Mouse (Mus musculus) embryo, embryonic 10.5 days (tissue): ENCODE measurements around the gene Zfp61.

Source experiments
- DNase-seq: peaks from one replicate; pipeline ENCODE4 v3.0.0-alpha.2; 2015; ENCODE audit warnings: low spot score

The Zfp61 gene

DNA sequence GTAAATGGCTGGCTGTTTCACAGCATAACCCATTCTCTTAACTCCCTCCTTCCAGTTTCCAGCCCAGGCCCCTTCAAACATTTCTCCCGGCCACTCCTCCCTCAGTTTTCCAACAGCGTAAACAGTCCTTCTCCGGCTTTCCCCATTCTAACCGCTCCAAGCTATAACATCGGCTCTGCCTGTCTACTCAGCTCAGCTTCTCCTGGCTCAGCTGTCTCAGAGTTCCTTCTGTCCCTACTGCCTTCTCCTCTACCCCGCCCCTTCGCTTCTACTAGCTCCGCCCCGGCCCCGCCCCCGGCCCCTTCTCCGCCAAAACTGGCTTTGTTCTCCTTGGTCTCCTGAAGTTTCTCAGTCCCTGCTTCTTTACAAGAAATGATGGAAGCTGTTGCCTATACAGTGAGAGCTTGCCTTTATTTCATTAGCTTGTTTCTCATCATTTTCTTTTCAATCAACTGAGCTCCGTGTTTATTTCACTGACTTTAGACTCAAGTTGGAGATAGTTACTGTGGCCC lies at the start of gene Zfp61:
Gene Zfp61 (minus strand): TSS at position 462 of the 512 bp plus-strand sequence.
- DNase-seq: peak; percentile 89

DNA sequence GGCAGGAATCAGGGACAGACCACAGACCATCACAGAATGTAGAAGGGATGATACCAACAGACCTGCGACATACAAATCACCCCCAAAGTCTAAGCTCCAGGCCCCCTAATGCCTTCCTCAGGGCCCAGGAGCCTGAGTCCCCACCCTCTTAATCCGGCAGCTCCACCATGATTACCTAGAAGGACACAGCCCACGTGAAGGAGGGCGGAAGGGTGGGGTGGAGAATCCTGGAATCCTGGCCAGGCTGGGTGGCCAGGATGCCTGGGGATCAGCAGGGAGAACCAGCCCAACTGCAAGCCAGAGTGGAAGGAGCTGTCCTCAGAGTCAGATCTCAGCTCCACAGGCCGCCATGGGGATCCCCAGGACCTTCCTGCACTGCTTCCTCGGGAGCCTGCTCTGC lies 47.9 kb upstream of the Zfp61 start, which contains the start of gene Lypd5:
Gene Lypd5 (plus strand): TSS at position 301 of the 400 bp plus-strand sequence.
- DNase-seq: no peak

DNA sequence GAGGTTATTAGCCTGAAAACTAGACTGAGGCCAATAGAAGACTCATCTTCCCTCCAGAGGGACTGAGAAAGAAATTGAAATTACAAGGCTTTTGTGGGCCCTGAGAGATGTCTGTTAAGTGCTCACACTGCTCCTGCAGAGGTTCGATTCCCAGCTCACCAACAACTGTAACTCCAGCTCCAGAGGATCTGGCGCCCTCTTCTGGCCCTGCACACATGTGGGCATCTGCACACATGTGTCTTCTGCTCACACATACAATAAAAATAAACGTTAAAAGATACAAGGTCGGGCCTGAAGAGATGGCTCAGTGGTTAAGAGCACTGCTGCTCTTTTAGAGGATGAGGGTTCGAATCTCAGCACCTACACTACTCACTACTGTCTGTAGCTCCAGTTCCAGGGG lies 45.4 kb upstream of the Zfp61 start:
- no peak for DNase-seq

DNA sequence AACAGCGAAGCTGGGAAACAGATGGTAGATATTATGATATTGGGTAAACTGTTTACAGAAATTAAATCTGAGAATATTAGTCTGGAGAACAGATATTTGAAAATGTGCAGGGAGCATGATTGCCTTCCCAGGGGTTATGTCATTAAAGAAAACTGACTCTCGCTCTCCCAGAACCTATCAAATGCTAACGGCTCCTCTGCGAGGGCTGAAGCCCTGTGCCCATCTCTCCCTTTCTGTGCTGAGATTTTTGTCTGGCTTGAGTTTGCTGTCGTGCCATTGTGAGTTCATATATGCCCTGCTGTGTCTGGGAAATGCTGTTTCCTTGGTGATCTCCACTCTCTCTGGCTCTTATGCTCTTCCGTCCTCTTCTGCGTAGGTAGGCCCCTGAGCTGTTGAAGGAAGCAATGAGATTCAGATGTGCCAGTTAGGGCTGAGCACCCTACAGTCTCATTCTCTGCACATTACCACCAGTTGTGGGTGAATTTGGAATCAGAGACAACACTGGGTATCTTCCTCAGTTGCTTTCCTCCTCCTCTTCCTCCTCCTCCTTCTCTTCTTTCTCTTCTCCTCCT lies 42.8 kb upstream of the Zfp61 start:
- no peak for DNase-seq

- no peak for DNase-seq
Measured at GRCm38 (mm10) chr7:24338241-24338640, 37.2 kb upstream of the Zfp61 start.

DNA sequence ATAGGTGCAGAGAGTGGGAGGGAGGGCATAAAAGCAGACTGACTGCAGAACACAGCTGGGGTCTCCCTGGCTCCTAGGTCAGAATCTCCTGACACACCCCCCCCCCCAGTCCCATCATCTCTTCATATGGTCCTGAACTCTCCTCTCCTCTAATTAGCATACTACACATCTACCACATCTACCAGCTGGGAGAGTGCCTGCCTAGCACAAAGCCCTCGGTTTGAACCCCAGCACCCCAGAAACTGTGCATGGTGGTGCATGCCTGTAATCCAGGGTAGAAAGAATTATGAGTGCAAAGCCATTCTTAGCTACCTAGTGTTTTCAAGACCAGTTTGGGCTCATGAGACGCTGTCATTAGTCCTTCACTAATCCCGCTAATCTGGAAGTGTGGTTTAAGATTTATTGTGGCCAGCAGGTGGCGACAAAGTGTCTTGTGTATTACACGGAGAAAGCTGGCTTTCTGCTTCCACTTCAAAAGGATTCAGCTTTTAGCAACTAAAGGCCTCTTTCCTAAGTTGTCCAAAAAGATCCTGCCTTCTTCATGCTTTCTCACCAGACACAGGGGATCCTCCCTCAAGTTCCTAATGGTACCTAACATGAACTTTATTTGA lies 34.8 kb upstream of the Zfp61 start:
- DNase-seq: peak; percentile 87

- no peak for DNase-seq
Measured at GRCm38 (mm10) chr7:24333304-24333986, 32.4 kb upstream of the Zfp61 start, which contains the start of gene Tescl. Gene Tescl, minus strand, starts transcription at chr7:24333936.

- no peak for DNase-seq
Measured at GRCm38 (mm10) chr7:24327281-24327975, 26.4 kb upstream of the Zfp61 start.

DNA sequence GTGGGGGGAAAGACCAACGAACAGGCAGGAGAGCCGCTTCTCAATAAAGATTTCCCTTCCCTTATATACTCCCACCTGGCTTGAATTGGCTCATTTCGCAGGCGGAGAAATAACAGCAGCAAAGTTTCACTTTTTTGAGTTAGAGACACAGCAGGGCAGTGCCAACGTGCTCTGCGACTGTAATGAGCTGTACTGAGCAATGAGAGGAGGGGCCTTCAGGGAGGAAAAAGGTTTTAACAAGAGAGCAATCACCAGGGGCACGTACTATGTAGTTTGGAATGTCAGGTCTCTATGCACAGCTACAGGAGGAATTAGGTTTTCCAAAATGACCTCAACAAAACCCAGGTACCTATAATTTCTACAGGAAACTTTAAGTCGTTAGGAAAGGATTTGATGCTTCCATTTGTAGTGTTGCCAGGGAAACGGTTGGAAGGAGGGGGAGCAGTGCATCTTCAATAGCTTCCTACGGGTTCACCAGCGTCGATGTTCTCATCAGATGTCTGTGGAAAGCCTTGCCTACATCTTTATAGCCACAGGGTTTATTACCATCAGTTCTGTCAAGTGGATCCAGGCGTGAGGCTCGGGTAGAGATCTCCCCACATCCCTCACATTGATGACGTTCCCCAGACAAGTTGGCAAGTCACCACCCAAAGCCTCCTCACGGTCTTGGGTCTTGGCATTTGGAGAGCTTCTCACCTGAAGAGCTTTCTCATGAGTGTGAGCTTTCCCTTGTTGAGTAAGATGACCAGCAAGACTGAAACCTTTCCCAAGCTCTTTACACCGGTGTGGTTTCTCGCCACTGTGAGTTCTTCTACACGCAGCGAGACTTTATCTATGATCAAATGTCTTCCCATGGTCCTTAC lies 25.5 kb upstream of the Zfp61 start:
- DNase-seq: no peak

- DNase-seq: peak; percentile 69
Measured at GRCm38 (mm10) chr7:24325675-24326128, 24.7 kb upstream of the Zfp61 start.

DNA sequence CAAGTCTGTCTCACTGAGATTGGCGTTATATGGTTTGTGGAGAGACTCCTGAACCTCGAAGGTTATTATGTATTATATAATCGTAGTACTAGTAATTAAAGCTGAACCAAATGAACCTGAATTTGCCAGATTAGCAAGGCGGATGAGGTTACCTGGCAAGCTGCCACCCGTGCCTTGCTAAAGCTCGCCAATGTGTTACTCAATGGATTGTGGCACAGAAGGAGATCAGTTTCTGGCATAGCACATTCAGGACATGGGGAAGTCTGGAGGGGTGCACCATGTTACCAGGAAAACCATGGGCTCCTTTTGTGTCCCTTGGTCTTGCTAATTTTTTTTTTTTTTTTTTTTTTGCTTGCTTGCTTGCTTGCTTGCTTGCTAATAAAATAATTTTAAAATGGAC lies 24.2 kb upstream of the Zfp61 start:
- DNase-seq: no peak

DNA sequence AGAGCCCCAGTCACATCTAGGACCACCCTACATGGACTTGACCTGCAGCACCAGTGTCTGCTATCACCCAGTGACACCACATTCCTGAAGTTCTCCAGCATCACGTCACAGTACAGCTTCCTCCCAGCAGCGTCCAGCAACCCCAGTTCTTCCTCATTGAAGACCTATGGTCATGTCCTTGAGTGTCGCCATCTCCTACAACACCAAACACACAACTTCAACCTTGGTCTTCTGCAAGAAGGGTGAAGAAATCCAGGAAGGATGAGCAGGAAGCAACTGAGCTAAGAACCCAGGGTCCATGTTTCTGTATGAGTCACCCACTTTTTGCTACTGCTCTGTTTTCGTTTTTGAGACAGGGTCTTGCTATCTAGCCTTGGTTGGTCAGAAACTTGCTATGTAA lies 21.6 kb upstream of the Zfp61 start:
- no peak for DNase-seq

GRCm38 (mm10) chr7:24318942-24319341 lies 17.9 kb upstream of the Zfp61 start:
- DNase-seq: no peak

DNA sequence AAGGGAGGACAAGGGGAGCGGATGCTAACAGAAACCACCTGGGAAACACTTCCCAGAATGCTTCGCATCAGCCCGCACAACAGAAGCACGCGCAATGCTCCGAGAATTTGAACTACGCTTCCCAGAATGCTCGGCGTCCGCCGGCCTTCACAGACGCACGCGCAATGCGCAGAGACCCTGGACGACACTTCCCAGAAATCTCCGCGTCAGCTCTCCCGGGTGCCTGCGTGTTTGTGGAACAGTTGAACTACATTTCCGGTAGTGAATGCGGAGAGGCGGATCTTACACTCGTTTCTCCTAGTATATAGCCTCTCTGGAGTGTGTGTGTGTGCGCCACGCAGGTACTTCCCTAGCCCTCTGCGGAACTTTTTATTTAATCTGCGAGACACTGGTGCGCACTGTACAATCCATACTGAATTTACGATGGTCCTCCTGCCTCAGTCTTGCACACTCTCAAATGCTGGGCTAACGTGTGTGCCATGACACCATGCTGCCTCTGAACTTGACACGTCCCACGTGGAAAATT lies 15.6 kb upstream of the Zfp61 start, which contains the start of gene Zfp94:
Gene Zfp94 (minus strand): TSS at position 100 of the 526 bp plus-strand sequence.
- peak; percentile 98 for DNase-seq

DNA sequence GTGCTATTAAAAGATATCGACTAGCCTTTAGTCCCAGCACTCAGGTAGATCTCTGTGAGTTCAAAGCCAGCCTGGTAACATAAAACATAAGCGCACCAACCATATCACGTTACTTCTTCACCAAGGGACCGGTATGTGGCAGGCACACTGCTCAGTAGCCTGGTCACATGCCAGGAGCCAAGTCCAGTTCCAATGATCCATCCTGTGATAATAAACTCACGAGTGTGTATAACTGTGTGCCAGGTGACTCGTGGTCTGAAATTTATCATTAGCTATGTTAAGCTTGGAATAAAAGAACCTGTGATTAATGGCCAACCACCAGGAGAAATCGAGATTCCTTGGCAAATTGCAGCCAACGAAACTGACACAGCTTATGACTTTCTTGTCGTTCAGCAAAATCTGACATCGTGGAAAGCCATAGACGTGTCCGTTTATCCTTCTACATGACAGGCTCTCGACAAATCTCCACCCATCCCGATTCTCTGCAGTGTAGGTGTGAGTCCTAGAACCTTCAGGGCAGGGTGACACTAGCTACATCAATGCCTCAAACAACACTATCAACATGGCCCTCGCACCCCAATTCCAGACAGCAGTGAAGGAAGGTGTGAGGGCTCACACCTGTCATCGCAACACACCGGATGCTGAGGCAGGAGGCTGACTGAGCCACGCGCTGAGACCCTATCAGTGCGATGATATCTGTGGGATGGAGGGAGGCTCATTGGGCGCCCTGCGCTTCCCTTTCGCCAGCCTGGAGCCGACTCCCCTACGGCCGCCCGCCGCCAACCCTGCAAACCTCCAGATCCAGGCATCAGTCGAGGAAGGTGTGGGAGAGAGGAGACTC lies 14.9 kb upstream of the Zfp61 start:
- DNase-seq: no peak

- peak; percentile 36 for DNase-seq
Measured at GRCm38 (mm10) chr7:24299823-24300481, 1.1 kb downstream of the Zfp61 start.

GRCm38 (mm10) chr7:24298973-24299708 lies 1.9 kb downstream of the Zfp61 start:
- peak; percentile 95 for DNase-seq

GRCm38 (mm10) chr7:24298635-24298972 lies 2.4 kb downstream of the Zfp61 start:
- no peak for DNase-seq
